Mouse (Mus musculus): ENCODE results near the gene Popdc2. TPM values are rescaled to one million over a fixed set of nuclear protein-coding genes. Genes with fewer than 3 reads are reported as not detected.
"Not testable (repeated sequence)": the region's sequence is repeated elsewhere in the genome, so short reads cannot be mapped to it uniquely, and the experiment has no call there.

Gene Popdc2
- polyA plus RNA-seq (2015; fragmentation: Nextera tagmentation; extraction: Ambion mirVana): 3.3 and 3.5 TPM in 2 replicates

GRCm38 (mm10) chr16:38361933-38362332 lies at the start of gene Popdc2:
Gene Popdc2, plus strand, starts transcription at chr16:38362209.
- H3K4me1 ChIP-seq: peaks cover 8% of the 10 kb centered on the region; the same call in 1 of the 2 replicates
- no peaks in the 10 kb centered on the region for H3K9me3 ChIP-seq
- no peak within 1 kb of the TSS; the same call in 1 of the 2 replicates for H3K9ac ChIP-seq
- no peak for ATAC-seq (ENCODE audit: low FRiP score, low read depth)
- H3K27me3 ChIP-seq: no peaks in the 10 kb centered on the region
- no peak within 1 kb of the TSS for H3K27ac ChIP-seq
- H3K4me3 ChIP-seq: no peak within 1 kb of the TSS
- no peaks in the 10 kb centered on the region for H3K36me3 ChIP-seq
- H3K4me2 ChIP-seq (replicated peaks): no peak within 1 kb of the TSS; the same call in 1 of the 2 replicates
- WGBS: 24% methylated on average over 10 of the region's 10 CpGs

GRCm38 (mm10) chr16:38318492-38318891 lies 43.5 kb upstream of the Popdc2 start:
- H3K9ac ChIP-seq: no peak overlapping the region
- no peak overlapping the region for H3K27ac ChIP-seq
- no peaks in the 10 kb centered on the region for H3K27me3 ChIP-seq
- WGBS: 83% methylated on average over 9 of the region's 9 CpGs
- H3K4me2 ChIP-seq (replicated peaks): no peak overlapping the region
- no peak overlapping the region for H3K4me3 ChIP-seq
- no peak for ATAC-seq (ENCODE audit: low FRiP score, low read depth)
- no peaks in the 10 kb centered on the region for H3K36me3 ChIP-seq
- H3K9me3 ChIP-seq: peaks cover 5% of the 10 kb centered on the region; the same call in 1 of the 2 replicates
- H3K4me1 ChIP-seq: no peaks in the 10 kb centered on the region

GRCm38 (mm10) chr16:38319087-38319486 lies 42.9 kb upstream of the Popdc2 start:
- H3K4me1 ChIP-seq: no peaks in the 10 kb centered on the region
- H3K36me3 ChIP-seq: no peaks in the 10 kb centered on the region
- no peak overlapping the region for H3K9ac ChIP-seq
- 88% methylated on average over 4 of the region's 4 CpGs for WGBS
- no peak overlapping the region for H3K4me2 ChIP-seq (replicated peaks)
- no peaks in the 10 kb centered on the region for H3K27me3 ChIP-seq
- no peak for ATAC-seq (ENCODE audit: low FRiP score, low read depth)
- peaks cover 5% of the 10 kb centered on the region; the same call in 1 of the 2 replicates for H3K9me3 ChIP-seq
- H3K4me3 ChIP-seq: no peak overlapping the region
- no peak overlapping the region for H3K27ac ChIP-seq

- Histone ChIP-seq H3K4me2 (replicated peaks) (peak overlapping the region; percentile 52), H3K9ac (no peak overlapping the region), H3K4me3 (no peak overlapping the region), H3K9me3 (no peaks in the 10 kb centered on the region; the same call in 1 of the 2 replicates), H3K36me3 (no peaks in the 10 kb centered on the region), H3K4me1 (no peaks in the 10 kb centered on the region), H3K27me3 (no peaks in the 10 kb centered on the region), H3K27ac (no peak overlapping the region)
- ATAC-seq (ENCODE audit: low FRiP score, low read depth): no peak
- 29% methylated on average over 17 of the region's 17 CpGs for WGBS
These were observed 40.5 kb upstream of the Popdc2 start for GRCm38 (mm10) chr16:38321452-38321935.

GRCm38 (mm10) chr16:38324311-38324710 lies 37.7 kb upstream of the Popdc2 start:
- no peak overlapping the region for H3K27ac ChIP-seq
- no peaks in the 10 kb centered on the region for H3K27me3 ChIP-seq
- no peaks in the 10 kb centered on the region for H3K36me3 ChIP-seq
- no peak overlapping the region for H3K9ac ChIP-seq
- no peaks in the 10 kb centered on the region for H3K4me1 ChIP-seq
- H3K4me3 ChIP-seq: no peak overlapping the region
- H3K9me3 ChIP-seq: no peaks in the 10 kb centered on the region
- ATAC-seq (ENCODE audit: low FRiP score, low read depth): no peak
- H3K4me2 ChIP-seq (replicated peaks): no peak overlapping the region
- 89% methylated on average over 15 of the region's 15 CpGs for WGBS

GRCm38 (mm10) chr16:38326778-38327397 lies 35.1 kb upstream of the Popdc2 start:
- no peak for ATAC-seq (ENCODE audit: low FRiP score, low read depth)
- no peaks in the 10 kb centered on the region for H3K9me3 ChIP-seq
- no peak overlapping the region for H3K4me2 ChIP-seq (replicated peaks)
- H3K27me3 ChIP-seq: no peaks in the 10 kb centered on the region
- H3K36me3 ChIP-seq: no peaks in the 10 kb centered on the region
- H3K27ac ChIP-seq: no peak overlapping the region
- H3K4me1 ChIP-seq: no peaks in the 10 kb centered on the region
- 72% methylated on average over 11 of the region's 11 CpGs for WGBS
- no peak overlapping the region for H3K4me3 ChIP-seq
- H3K9ac ChIP-seq: no peak overlapping the region

- Histone ChIP-seq H3K4me1 (no peaks in the 10 kb centered on the region), H3K4me3 (no peak overlapping the region), H3K9ac (no peak overlapping the region), H3K4me2 (replicated peaks) (no peak overlapping the region), H3K27ac (no peak overlapping the region), H3K27me3 (no peaks in the 10 kb centered on the region), H3K36me3 (no peaks in the 10 kb centered on the region), H3K9me3 (no peaks in the 10 kb centered on the region)
- 88% methylated on average over 3 of the region's 3 CpGs for WGBS
- ATAC-seq (ENCODE audit: low FRiP score, low read depth): no peak
These were observed 32.7 kb upstream of the Popdc2 start for GRCm38 (mm10) chr16:38329340-38329739.

- Histone ChIP-seq H3K27ac (no peak overlapping the region), H3K9me3 (no peaks in the 10 kb centered on the region), H3K27me3 (no peaks in the 10 kb centered on the region), H3K4me1 (no peaks in the 10 kb centered on the region), H3K4me2 (replicated peaks) (no peak overlapping the region), H3K9ac (no peak overlapping the region), H3K4me3 (no peak overlapping the region), H3K36me3 (no peaks in the 10 kb centered on the region)
- 14% methylated on average over 6 of the region's 6 CpGs for WGBS
- no peak for ATAC-seq (ENCODE audit: low FRiP score, low read depth)
These were observed 27.6 kb upstream of the Popdc2 start for GRCm38 (mm10) chr16:38334431-38334830.

GRCm38 (mm10) chr16:38338077-38338476 lies 23.9 kb upstream of the Popdc2 start:
- ATAC-seq (ENCODE audit: low FRiP score, low read depth); H3K36me3 ChIP-seq: not testable (repeated sequence)
- WGBS: 88% methylated on average over 4 of the region's 4 CpGs

GRCm38 (mm10) chr16:38341396-38342324 lies 20.3 kb upstream of the Popdc2 start, which contains the start of gene Maats1:
Gene Maats1, minus strand, starts transcription at chr16:38342143.
- peak; percentile 86 for ATAC-seq (ENCODE audit: low FRiP score, low read depth)
- Histone ChIP-seq H3K4me2 (replicated peaks) (peak within 1 kb of the TSS; percentile 71), H3K9ac (peak within 1 kb of the TSS; percentile 62), H3K4me1 (peaks cover 14% of the 10 kb centered on the region), H3K36me3 (no peaks in the 10 kb centered on the region), H3K4me3 (peak within 1 kb of the TSS; percentile 41), H3K27me3 (no peaks in the 10 kb centered on the region), H3K27ac (no peak within 1 kb of the TSS), H3K9me3 (0 out of 2 replicates have a peak, but pooled peaks cover 6% of the 10 kb centered on the region)
- 9% methylated on average over 30 of the region's 30 CpGs for WGBS

More at GRCm38 (mm10) chr16:38338077-38338476, 23.9 kb upstream of the Popdc2 start:
- not testable (repeated sequence) for H3K9ac ChIP-seq; H3K27ac ChIP-seq; H3K4me1 ChIP-seq; H3K4me3 ChIP-seq; H3K4me2 ChIP-seq (replicated peaks); H3K27me3 ChIP-seq; H3K9me3 ChIP-seq

- 0 out of 2 replicates have a peak, but pooled peaks have one; percentile 46 for ATAC-seq (ENCODE audit: low FRiP score, low read depth)
These were observed 16.9 kb upstream of the Popdc2 start for GRCm38 (mm10) chr16:38344941-38345725.

More at GRCm38 (mm10) chr16:38344941-38345725, 16.9 kb upstream of the Popdc2 start:
- H3K9me3 ChIP-seq: 0 out of 2 replicates have a peak, but pooled peaks cover 3% of the 10 kb centered on the region
- no peak overlapping the region for H3K4me2 ChIP-seq (replicated peaks)
- no peak overlapping the region for H3K27ac ChIP-seq
- WGBS: 79% methylated on average over 3 of the region's 3 CpGs
- H3K4me1 ChIP-seq: peaks cover 20% of the 10 kb centered on the region
- no peaks in the 10 kb centered on the region for H3K27me3 ChIP-seq
- peaks cover 11% of the 10 kb centered on the region; the same call in 1 of the 2 replicates for H3K36me3 ChIP-seq
- H3K4me3 ChIP-seq: no peak overlapping the region
- no peak overlapping the region for H3K9ac ChIP-seq
